Mouse (Mus musculus) liver, postnatal 0 days (tissue): ENCODE results near the gene Igsf3.

Experiments
- CTCF ChIP-seq: sonication (generic); IDR thresholded peaks from 2 replicates; pipeline ENCODE4 v1.5.1; 2016; ENCODE audit warnings: antibody characterized with exemption, low read depth
- EP300 ChIP-seq: IDR thresholded peaks from 2 replicates; pipeline ENCODE4 v1.6.1; 2016; ENCODE audit warnings: antibody characterized with exemption, low read depth, mild to moderate bottlenecking

DNA sequence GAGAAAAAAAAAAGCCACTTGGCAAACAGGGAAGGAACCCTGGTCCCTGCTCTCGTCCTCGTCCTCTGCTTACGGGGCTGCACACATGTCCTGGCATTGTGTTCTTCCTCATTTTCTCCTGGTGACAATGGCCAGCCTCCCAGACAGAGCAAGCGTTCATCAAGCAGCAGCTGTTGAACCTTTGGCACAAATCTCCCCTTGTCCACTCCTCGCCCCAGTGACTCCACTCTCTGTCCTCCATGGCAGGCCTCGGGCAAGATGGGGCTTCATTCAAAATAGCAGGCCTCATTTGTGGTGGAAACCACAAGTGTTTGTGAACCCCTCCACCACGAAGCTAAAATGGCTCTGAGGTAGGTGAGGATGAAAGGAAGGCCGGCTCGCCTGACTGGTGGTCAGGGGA is 11.0 kb upstream of the Igsf3 start:
- TF ChIP-seq CTCF: no peak
- no peak for TF ChIP-seq EP300
